ENCODE assay signal across 8 mouse cellular contexts in genomic region chr7:27178324-27179216, GRCm38 (mm10). TPM values are rescaled to one million over a fixed set of nuclear protein-coding genes. Genes with fewer than 3 reads are reported as not detected.
DNase-seq lines count a peak whose midpoint lies in the region; ATAC-seq lines count a peak whose summit lies in the region.

Gene Rab4b (minus strand): TSS chr7:27178896.

- peak; percentile 98 for DNase-seq in adipocyte (ENCODE audit: low spot score)
- DNase-seq in embryo, embryonic 10 days (ENCODE audit: low spot score), result peak; percentile 99
- peak; percentile 95 for DNase-seq in gastrocnemius, postnatal 10 days
- peak; percentile 100 for DNase-seq in induced T-regulatory cell, adult 2 months (ENCODE audit: low read depth)
- peak; percentile 99 to 100 for DNase-seq in left cerebral cortex, adult 9 months (ENCODE audit: low spot score in 2 of 2)
- peak; percentile 98 for DNase-seq in right cerebral cortex, postnatal 14 days
- DNase-seq in urinary bladder, postnatal 36 days (ENCODE audit: low spot score in 2 of 2), result peak; percentile 98 to 99

- peak; percentile 91 for ATAC-seq in megakaryocyte progenitor cell, adult 5-6 weeks (replicated peaks; ENCODE audit: poor library complexity)

RNA-seq across cellular contexts. Expression of gene Rab4b, which starts in this region (rescaled TPM):
- total RNA-seq in gastrocnemius, postnatal 10 days (2021), result 10 to 100 TPM; 22.7 to 25.2 TPM
- 43.2 and 43.5 TPM in 2 replicates for total RNA-seq in megakaryocyte progenitor cell, adult 5-6 weeks (2015)
- 8.5 and 9.8 TPM in 2 replicates for total RNA-seq in megakaryocyte progenitor cell, adult 5-6 weeks (2017)

Comparison
In these comparisons a context has a peak if more than half of its experiments do, and no peak if none do; other contexts are left out.
1. Peak in every context shown above with its lines: DNase-seq and ATAC-seq.